Mouse (Mus musculus) right cerebral cortex, postnatal 4 days (tissue): ENCODE measurements at regions not wholly inside any gene's neighbourhood (a gene's known extent, or its start where the extent isn't known, plus 50 kb on each side); places are given as distances from the start of the nearest gene placed in this dataset.

Experiments used
- DNase-seq: peaks from one replicate; pipeline ENCODE4 v3.0.0-alpha.2; 2022

DNA sequence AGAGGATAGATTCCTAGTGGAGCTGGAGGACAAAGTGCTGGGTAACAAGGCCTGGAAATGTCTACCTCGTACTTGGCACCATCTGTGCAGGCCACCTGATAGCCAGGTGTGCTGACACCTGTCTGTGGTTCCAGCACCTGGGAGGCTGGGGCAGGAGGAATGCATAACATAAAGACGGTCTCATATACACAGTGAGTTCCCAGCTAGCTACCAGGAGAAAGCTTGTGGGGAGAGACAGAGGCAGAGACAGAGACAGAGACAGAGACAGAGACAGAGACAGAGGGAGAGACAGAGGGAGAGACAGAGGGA, 299.7 kb upstream of the Cd180 start:
- no peak for DNase-seq

DNA sequence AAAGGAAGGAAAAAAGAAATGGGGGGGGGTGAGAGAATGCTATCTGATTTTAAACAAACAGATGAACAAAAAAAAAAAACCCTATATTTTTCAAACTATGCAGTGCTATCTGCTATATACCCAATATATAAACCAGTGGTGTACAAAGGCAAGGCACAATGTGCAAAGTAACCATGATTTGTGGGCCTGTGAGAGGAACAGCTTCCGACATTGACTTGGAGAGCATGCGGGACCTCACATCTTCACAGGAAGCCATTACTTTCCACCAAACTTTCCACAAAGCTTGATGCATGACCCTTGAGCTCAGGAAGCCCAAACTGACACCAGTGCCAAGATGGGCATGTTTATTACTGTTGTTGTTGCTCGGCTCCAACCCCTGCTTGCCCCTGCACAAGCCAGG, 299.3 kb upstream of the Cd180 start:
- DNase-seq, result no peak

- no peak for DNase-seq
Observed at GRCm38 (mm10) chr13:102397411-102397810, 295.9 kb upstream of the Cd180 start.

DNA sequence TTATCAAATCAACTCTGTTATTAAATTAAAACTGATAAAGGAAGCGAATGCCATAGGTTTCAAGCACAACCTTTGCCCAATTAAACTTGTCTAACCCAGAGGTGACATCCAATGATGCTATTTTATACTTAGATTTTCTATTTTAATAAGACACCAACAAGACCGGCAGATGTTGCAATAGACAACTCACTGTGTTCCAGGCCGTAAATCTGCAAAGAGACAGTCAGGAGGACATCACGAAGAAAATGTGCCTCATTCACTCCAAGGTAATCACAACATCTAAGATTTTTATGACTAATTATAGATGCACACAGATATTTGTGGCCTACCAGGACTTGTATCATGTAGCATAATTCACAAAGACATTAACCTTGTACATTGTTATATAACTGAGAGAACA, 281.5 kb upstream of the Cd180 start:
- no peak for DNase-seq

GRCm38 (mm10) chr13:102434372-102434954, 258.9 kb upstream of the Cd180 start:
- DNase-seq, result no peak

- no peak for DNase-seq
Observed at GRCm38 (mm10) chr13:102442676-102443075, 250.7 kb upstream of the Cd180 start.

- no peak for DNase-seq
Observed at GRCm38 (mm10) chr13:102447310-102447709, 246.0 kb upstream of the Cd180 start.

DNA sequence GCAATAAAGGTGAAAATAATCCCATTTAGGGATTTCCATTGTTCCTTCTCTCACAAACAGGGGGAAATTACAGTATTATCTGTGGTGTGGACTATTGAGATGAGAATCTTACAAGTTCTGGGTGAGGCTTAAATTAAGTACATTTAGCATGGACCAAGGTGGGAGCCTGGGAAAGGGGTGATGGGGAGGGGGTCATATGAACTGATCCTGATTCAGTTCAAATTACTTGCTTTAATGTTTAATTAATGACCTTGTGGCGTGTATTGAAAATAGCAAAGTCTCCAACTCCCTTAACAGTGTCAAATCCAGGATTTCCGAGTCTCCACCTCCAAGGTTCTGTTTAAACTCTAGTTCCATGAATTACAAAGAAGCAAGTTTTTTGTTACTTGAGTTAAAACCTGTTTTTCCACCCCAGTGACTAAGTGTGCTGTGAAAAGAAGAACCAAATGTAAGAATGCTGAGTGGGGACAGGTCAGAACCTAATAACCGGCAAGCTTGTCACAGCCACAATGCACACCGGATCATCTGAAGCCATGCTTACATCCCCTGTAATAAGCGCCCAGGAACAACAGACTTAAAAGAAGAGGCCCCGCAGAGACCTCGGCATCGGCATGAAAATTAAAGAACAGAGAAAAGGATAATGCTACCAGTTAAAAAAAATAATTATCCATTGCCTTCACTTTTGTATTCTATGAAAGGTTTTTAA, 243.8 kb upstream of the Cd180 start:
- DNase-seq, result no peak

- DNase-seq, result no peak
Observed at GRCm38 (mm10) chr13:102451176-102451575, 242.2 kb upstream of the Cd180 start.

GRCm38 (mm10) chr13:102458711-102459110, 234.6 kb upstream of the Cd180 start:
- DNase-seq, result no peak

GRCm38 (mm10) chr13:102463993-102464392, 229.4 kb upstream of the Cd180 start:
- DNase-seq, result no peak

DNA sequence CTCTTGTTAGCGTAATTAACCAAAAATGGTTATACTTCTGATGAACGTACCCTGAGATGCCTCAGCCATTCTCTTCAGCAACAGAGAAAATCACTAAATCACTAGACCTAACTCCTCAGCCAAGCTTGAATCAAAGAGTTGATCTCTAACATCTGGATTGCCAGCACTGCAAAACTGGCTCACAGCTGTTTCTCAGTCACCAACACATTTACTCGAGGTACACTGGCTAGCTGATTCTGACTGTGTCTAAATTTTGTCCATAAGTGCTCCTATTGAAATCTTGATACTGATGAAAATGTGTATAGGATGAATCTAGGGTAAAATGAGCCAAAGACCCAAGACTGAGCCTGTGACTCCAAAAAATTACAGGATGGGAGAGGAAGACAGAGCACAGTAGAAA, 211.5 kb upstream of the Cd180 start:
- DNase-seq, result no peak

GRCm38 (mm10) chr13:102482451-102482850, 210.9 kb upstream of the Cd180 start:
- no peak for DNase-seq

DNA sequence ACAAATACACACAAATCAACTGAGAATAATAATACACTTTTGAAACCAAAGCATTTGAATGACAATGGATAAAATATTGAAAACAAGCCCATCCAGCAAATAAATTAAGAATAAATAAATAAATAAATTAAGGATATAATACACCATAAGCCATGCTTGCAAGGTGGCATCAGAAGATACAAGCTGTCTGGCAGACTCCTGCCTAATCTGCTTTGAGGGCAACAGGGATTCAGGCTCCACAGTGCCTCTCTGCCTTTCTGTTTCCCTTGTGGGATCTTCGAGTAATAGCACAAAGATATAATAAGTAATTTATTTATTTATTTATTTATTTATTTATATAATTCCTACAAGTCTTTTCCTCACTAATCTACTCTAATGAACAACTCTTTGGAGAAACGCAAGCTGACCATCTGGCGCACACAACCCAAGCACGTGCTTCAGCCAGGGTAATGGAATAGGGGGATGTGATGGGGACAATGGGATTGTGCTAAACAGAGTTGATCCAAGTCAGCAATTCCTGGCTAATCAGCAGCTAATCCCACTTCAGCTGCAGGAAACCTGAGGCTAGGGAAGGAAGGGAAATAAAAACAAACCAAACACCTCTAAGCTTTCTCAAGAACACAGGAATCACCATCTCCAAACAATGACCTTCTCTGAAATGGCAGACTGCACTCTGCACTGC, 205.8 kb upstream of the Cd180 start:
- no peak for DNase-seq

GRCm38 (mm10) chr13:102491370-102491769, 202.0 kb upstream of the Cd180 start:
- DNase-seq, result no peak

DNA sequence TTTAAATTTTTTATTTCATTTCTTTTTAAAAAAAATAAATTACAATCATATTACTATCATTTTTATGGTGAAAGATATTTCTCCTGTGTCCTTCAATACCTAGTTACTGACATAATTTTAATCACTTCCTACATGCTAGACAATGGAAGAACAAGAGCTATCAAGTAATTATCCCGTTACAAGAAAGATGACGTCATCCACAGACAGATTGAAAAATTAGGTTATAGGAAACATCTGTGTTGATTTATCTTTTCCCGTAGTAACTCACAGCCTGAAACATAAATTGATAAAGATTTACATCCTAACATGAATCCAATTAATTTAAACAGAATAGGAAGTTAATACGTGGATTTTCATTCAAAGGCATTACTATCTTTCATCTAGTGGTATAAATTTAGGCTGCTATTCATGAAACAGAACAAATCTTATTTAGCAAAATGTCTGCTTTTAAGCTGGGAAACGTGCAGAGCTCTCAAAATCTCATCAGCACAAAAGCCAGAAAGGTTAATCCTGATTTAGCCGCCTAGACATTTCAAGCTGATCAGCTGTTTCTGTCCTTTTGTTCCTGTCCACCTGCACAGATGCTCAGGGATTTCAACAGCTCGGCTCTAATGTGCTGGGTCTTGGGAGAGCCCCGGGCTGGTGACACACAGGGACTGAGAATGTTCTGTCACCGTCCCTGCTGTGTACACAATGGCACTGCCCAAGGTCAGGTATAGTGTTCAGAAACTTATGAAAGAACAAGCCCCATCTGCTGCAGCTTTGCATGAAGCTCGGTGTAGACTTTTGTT, 189.0 kb upstream of the Cd180 start:
- DNase-seq, result no peak

GRCm38 (mm10) chr13:102507226-102507625, 186.1 kb upstream of the Cd180 start:
- no peak for DNase-seq

GRCm38 (mm10) chr13:102507916-102508315, 185.4 kb upstream of the Cd180 start:
- no peak for DNase-seq

- no peak for DNase-seq
Observed at GRCm38 (mm10) chr13:102510733-102511279, 182.6 kb upstream of the Cd180 start.

GRCm38 (mm10) chr13:102518169-102518882, 175.0 kb upstream of the Cd180 start:
- DNase-seq, result no peak

DNA sequence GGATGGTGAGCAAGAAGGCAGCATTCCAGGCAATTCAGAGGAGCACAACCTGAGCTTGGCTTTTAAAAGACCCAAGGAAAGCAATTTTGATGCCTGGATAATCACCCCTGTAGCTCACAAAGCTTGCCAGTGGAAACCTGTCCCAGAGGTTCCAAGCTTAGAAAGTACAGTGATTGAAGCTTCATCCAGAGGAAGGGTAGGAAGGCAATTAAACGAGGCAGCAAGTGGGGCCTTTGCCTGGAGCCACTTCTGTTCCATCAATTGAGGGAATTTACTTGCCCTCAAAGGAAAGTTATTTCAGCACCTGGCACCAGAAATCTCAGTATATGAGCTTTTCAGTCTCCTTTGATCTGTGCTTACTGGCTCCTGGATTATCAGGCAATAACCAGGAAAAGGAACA, 171.9 kb upstream of the Cd180 start:
- DNase-seq, result no peak

- DNase-seq, result no peak
Observed at GRCm38 (mm10) chr13:102522080-102522479, 171.3 kb upstream of the Cd180 start.
